Mouse (Mus musculus) myocyte (in vitro differentiated cells): Measurements from ENCODE around the gene Cast. TPM values are rescaled to one million over a fixed set of nuclear protein-coding genes. Genes with fewer than 3 reads are reported as not detected.

ENCODE experiments used
- H3K27me3 ChIP-seq: one replicate; pipeline ENCODE4 v1.6.1; 2011; ENCODE audit not compliant: control insufficient read depth, insufficient read depth, insufficient read length
- H3K36me3 ChIP-seq: one replicate; pipeline ENCODE4 v1.6.1; 2011; ENCODE audit not compliant: control insufficient read depth, insufficient read depth
- H3K4me2 ChIP-seq: one replicate; pipeline ENCODE4 v1.6.1; 2011; ENCODE audit warnings: low read depth, control low read depth
- H3K4me3 ChIP-seq: one replicate; pipeline ENCODE4 v1.5.1; 2011; ENCODE audit warnings: mild to moderate bottlenecking, control low read depth, moderate library complexity
- H3K79me2 ChIP-seq: one replicate; pipeline ENCODE4 v1.6.1; 2011; ENCODE audit not compliant: control insufficient read depth, insufficient read depth
- H3ac ChIP-seq: one replicate; pipeline ENCODE4 v1.6.1; 2011; ENCODE audit not compliant: control insufficient read depth, insufficient read length
- CEBPB ChIP-seq: IDR thresholded peaks from 2 replicates; pipeline ENCODE4 v1.6.1; 2011; ENCODE audit warnings: mild to moderate bottlenecking, moderate library complexity; ENCODE audit not compliant: poor library complexity, insufficient read depth, severe bottlenecking
- E2F4 ChIP-seq: IDR thresholded peaks from one replicate; pipeline ENCODE4 v1.6.1; 2011; ENCODE audit warnings: mild to moderate bottlenecking, control low read depth, moderate library complexity; ENCODE audit not compliant: insufficient read depth
- MAX ChIP-seq: IDR thresholded peaks from one replicate; pipeline ENCODE4 v1.6.1; 2011; ENCODE audit warnings: low read depth, mild to moderate bottlenecking, control low read depth
- MYOD1 ChIP-seq, 3 experiments: IDR thresholded peaks; one replicate each; pipeline ENCODE4 v1.6.1; 2011; ENCODE audit warnings: control low read depth in 2 of 3, low read depth in 2 of 3, mild to moderate bottlenecking in 2 of 3, moderate library complexity in 1 of 3; ENCODE audit not compliant: insufficient read length in 2 of 3, control insufficient read depth in 1 of 3
- MYOG ChIP-seq, 3 experiments: IDR thresholded peaks; one replicate each; pipeline ENCODE4 v1.6.1; 2011; ENCODE audit warnings: control low read depth in 2 of 3, low read depth in 2 of 3, mild to moderate bottlenecking in 2 of 3; ENCODE audit not compliant: insufficient read length in 2 of 3, control insufficient read depth in 1 of 3, insufficient read depth in 1 of 3
- POLR2A ChIP-seq: IDR thresholded peaks from one replicate; pipeline ENCODE4 v1.6.1; 2011; ENCODE audit warnings: low read depth, mild to moderate bottlenecking, control low read depth, moderate library complexity; ENCODE audit not compliant: insufficient read length
- POLR2AphosphoS2 ChIP-seq: IDR thresholded peaks from one replicate; pipeline ENCODE4 v1.6.1; 2011; ENCODE audit warnings: low read depth, control low read depth; ENCODE audit not compliant: insufficient read length
- REST ChIP-seq: IDR thresholded peaks from one replicate; pipeline ENCODE4 v1.6.1; 2011; ENCODE audit warnings: mild to moderate bottlenecking, control low read depth, moderate library complexity; ENCODE audit not compliant: insufficient read depth, insufficient read length
- SRF ChIP-seq: IDR thresholded peaks from one replicate; pipeline ENCODE4 v1.6.1; 2011; ENCODE audit warnings: low read depth; ENCODE audit not compliant: control insufficient read depth, insufficient read length
- TCF12 ChIP-seq: IDR thresholded peaks from one replicate; pipeline ENCODE4 v1.6.1; 2011; ENCODE audit warnings: mild to moderate bottlenecking, control low read depth; ENCODE audit not compliant: poor library complexity, insufficient read depth, severe bottlenecking
- TCF3 ChIP-seq: IDR thresholded peaks from one replicate; pipeline ENCODE4 v1.6.1; 2011; ENCODE audit warnings: low read depth, control low read depth; ENCODE audit not compliant: insufficient read length
- USF1 ChIP-seq: IDR thresholded peaks from one replicate; pipeline ENCODE4 v1.6.1; 2011; ENCODE audit warnings: low read depth, mild to moderate bottlenecking, control low read depth, moderate library complexity
- polyA plus RNA-seq: library from polyadenylated mRNA; unstranded; fragments of >200 nt; fragmentation: generic; extraction: Trizol; gene quantifications from one replicate; pipeline ENCODE4 v1.2.1, GENCODE M21; 2012; ENCODE audit warnings: missing spikeins

Gene Cast
- 32.4 TPM for polyA plus RNA-seq

DNA sequence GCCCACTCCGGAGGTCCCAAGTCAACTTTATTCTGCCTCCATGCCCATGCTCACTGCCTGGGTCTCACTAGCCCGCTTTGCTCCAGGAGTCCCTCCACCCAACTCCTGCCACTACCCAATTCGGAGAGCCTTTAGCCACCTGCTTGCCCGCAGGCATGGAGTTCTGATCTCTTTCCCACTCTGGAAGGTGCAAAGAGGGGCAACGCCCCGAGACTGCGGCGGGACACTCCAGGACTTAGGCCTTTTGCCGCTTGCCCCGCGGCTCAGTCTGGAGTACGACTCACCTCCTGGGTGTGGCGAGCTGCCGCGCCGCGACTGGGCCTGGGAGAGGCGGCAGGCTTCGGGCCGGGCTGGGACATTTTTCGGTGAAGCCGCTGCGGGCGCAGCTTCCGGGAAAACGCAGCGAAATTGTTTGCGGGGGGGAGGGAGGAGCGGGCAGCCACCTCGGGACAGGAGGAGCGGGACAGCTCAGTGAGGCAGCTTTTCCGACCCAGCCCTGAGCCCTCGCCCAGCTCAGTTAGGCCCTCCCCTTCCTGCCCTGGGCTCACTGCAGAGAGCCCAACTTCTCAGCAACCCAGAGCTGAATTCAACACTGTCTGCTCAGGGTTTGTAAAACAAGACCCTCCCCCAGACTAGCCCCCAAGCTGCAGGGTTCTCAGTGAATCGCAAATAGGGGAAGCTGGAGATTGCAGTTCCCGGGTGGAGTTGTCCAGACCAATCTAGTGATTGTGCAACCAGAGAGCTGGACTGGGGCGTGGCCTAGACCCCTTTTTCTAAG, at the start of gene Cast:
Cast (minus strand) TSS at position 659 of the 778 bp plus-strand sequence.
- Histone ChIP-seq H3K27me3 (no peaks in the 10 kb centered on the region), H3K4me2 (peak within 1 kb of the TSS; percentile 89), H3K4me3 (peak within 1 kb of the TSS; percentile 96), H3ac (peak within 1 kb of the TSS; percentile 64), H3K79me2 (peaks cover 32% of the 10 kb centered on the region), H3K36me3 (no peaks in the 10 kb centered on the region)
- peak; percentile 94 for TF ChIP-seq CEBPB
- peak; percentile 81 for TF ChIP-seq POLR2AphosphoS2
- TF ChIP-seq MYOG (IDR thresholded peaks at IDR 0.05; ENCODE audit: control insufficient read depth in 1 of 3, insufficient read depth in 1 of 3, insufficient read length in 2 of 3, low read depth in 2 of 3): no peak
- TF ChIP-seq POLR2A: peak; percentile 73
- TF ChIP-seq TCF12: no peak
- no peak for TF ChIP-seq E2F4
- no peak for TF ChIP-seq REST

GRCm38 (mm10) chr13:74854338-74855047, 45.9 kb upstream of the Cast start:
- no peak for TF ChIP-seq USF1
- no peak for TF ChIP-seq MYOD1 (IDR thresholded peaks at IDR 0.05; ENCODE audit: control insufficient read depth in 1 of 3, insufficient read length in 2 of 3, low read depth in 2 of 3)
- no peak for TF ChIP-seq MAX
- no peak for TF ChIP-seq SRF
- TF ChIP-seq CEBPB: no peak
- TF ChIP-seq REST: no peak
- TF ChIP-seq E2F4: no peak
- TF ChIP-seq TCF12: no peak
- no peak for TF ChIP-seq POLR2A
- Histone ChIP-seq H3K4me3 (no peak overlapping the region), H3K4me2 (peak overlapping the region; percentile 38), H3K79me2 (no peaks in the 10 kb centered on the region), H3K27me3 (no peaks in the 10 kb centered on the region), H3K36me3 (no peaks in the 10 kb centered on the region), H3ac (no peak overlapping the region)

DNA sequence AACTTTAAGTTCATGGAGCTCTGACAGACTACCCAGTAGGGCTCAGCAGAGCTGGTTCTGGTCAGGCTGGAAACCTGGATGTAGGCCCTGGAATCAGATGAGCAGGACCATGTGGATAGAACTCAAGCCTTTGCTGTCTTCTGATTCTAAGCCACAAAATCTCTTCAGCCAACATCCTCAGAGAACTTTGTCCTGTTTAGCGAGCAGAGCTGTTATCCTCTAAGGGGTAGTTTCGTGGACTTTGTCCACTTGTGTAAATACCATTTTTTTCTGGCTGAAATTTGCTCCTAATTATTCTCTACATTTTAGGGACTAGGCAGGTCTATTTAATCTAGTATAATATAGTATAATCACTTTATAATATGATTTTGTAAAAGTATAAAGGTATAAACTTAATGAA, 42.2 kb upstream of the Cast start:
- TF ChIP-seq E2F4: no peak
- TF ChIP-seq MYOG (IDR thresholded peaks at IDR 0.05; ENCODE audit: control insufficient read depth in 1 of 3, insufficient read depth in 1 of 3, insufficient read length in 2 of 3, low read depth in 2 of 3): no peak
- no peak for TF ChIP-seq POLR2AphosphoS2
- TF ChIP-seq TCF12: no peak
- no peak for TF ChIP-seq SRF
- no peak for TF ChIP-seq MAX
- no peak for TF ChIP-seq USF1
- TF ChIP-seq REST: no peak
- no peak for TF ChIP-seq CEBPB
- TF ChIP-seq POLR2A: no peak
- TF ChIP-seq TCF3: no peak
- TF ChIP-seq MYOD1 (IDR thresholded peaks at IDR 0.05; ENCODE audit: control insufficient read depth in 1 of 3, insufficient read length in 2 of 3, low read depth in 2 of 3): no peak
- Histone ChIP-seq H3K4me3 (no peak overlapping the region), H3K36me3 (no peaks in the 10 kb centered on the region), H3ac (no peak overlapping the region), H3K4me2 (no peak overlapping the region), H3K27me3 (no peaks in the 10 kb centered on the region), H3K79me2 (no peaks in the 10 kb centered on the region)

GRCm38 (mm10) chr13:74845886-74846285, 37.3 kb upstream of the Cast start:
- no peaks in the 10 kb centered on the region for H3K27me3 ChIP-seq
- H3K79me2 ChIP-seq: no peaks in the 10 kb centered on the region
- H3K4me2 ChIP-seq: no peak overlapping the region
- H3K4me3 ChIP-seq: no peak overlapping the region
- no peak for TF ChIP-seq POLR2A
- TF ChIP-seq MAX: no peak
- no peak for TF ChIP-seq MYOG (IDR thresholded peaks at IDR 0.05; ENCODE audit: control insufficient read depth in 1 of 3, insufficient read depth in 1 of 3, insufficient read length in 2 of 3, low read depth in 2 of 3)
- TF ChIP-seq TCF3: no peak
- TF ChIP-seq MYOD1 (IDR thresholded peaks at IDR 0.05; ENCODE audit: control insufficient read depth in 1 of 3, insufficient read length in 2 of 3, low read depth in 2 of 3): no peak
- TF ChIP-seq SRF: no peak
- TF ChIP-seq USF1: no peak
- no peak for TF ChIP-seq E2F4
- no peak for TF ChIP-seq CEBPB
- no peak for TF ChIP-seq TCF12
- H3K36me3 ChIP-seq: no peaks in the 10 kb centered on the region
- no peak overlapping the region for H3ac ChIP-seq
